Mouse (Mus musculus) lung, postnatal 14 days (tissue): Measurements from ENCODE around the gene Trim8.

ENCODE experiments used
- DNase-seq: peaks from one replicate; pipeline ENCODE4 v3.0.0; 2021

Trim8 gene

DNA sequence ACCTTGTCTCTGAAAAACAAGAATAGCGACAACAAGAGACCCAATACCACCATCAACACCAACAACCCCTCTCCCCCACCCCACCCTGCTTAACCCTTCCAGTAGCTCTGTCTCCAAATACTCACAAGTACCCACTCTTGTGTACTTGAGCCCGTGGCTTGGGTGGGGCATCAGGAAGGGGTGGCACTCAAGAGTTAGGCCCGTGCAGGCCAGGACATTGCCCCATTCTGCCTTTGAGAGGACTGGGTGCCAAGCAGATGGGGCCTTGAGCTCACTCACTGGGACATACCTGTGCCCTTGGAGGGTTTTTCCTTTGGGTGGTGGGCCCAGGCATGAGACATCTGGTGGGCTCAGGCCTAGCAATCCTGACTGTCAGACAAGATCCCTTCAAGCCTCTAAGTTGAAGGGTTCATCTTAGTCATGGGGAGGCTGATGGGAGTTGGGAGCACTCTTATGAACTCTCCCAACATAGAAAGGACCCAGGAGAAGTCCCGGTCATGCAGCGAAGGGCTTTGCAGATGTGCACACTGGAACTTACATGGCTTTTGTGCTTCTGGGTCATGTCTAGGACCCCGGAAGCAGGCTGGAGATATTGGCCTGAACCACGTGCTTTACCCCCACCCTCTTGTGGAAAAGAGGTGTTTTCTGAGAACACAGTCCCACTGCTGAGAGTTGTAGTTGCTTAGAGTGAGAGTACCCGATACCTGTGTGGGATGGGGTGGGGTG lies 4.3 kb downstream of the Trim8 start:
- peak; percentile 44 for DNase-seq

DNA sequence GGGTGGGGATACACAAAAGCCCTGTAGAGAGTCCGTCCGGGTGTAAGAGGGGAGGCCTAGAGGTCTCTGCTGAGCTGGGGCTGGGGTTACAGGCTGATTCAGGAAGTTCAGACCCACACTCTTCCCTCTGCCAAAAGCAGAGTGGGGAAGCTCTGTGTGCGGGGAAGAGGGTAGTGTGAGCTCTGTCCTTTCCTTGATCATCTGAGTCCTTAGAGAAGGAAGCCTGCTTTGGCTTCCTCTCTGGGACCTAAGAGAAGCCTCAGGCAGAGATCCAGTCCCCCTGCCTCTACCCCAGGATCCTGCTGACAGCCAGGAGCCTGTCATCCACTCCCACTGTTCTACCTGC lies 4.8 kb downstream of the Trim8 start:
- DNase-seq, result no peak

DNA sequence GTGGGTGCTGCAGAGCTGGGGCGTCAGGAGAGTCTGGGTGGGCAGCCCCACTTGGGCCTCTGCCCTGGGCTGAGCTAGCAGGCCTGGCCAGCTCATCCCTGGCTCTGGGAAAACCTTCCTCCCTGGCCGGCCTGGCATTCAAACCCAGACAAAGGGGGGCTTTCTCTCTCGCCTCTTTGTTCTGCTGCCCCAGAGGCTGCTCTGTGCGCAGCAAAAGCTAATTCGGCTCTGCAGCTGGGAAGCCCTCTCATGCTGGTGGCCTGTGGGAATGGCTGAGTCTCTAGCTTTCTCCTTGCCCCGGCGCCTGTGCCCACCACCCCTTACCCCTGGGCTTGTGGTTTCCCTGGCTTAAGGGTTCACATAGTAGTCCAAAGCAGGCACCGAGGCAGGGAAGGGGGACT lies 5.7 kb downstream of the Trim8 start:
- DNase-seq, result no peak

DNA sequence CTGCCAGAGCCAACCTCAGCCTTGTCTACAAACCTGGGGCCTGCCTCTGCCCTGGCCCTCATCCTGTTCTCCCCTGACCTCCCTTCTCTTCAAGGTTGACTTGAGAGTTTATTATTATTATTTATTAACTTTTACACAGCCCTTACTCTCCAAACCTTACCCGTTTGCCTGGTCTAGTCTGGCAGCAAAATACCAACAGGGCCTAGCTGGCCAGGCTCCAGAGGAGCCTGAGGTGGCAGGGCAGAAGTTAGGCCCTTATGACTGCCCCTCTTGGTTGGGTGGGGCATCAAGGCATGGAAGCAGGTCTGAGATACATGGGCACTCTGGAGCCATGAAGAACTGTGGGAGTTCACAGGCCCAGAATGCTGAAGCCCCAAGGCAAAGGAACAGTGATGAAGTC lies 6.3 kb downstream of the Trim8 start:
- DNase-seq, result no peak

DNA sequence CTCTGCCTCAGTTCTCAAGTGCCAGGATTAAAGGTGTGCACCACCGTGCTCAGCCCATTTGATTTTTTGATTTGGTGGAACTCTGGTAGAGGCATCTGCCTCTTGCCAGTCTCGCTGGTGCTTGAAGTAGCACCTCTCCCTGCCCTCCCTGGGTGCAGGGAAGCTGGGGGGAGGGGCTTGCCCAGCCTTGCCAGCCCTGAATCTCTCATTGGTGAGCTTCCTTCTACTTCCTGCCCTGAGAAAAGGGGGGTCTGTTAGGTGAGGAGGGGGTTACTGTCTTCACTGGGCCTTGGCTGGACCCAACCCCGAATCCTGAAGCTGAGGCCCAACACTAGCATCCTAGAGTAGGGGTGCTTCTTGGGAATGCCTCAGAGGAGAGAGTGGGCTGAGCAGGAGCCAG lies 7.2 kb downstream of the Trim8 start:
- DNase-seq, result no peak

DNA sequence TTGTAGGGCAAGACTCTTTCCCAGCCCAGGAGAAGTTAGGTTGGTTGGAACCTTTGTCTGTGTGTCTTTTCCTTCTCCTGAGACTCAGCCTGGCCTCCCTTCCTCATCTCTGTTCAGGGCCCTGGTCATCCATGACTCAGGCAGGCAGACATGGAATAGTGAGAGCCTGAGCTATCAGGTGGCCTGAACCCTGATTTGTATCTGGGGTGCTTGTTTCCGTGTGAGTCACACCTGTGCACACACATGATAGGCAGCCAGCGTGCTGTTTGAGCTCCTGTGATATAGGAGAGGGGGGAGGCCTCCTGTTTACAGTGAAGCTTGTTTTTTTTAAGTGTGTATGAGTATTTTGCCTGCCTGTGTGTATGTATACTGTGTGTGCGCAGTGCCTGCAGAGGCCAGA lies 7.7 kb downstream of the Trim8 start:
- no peak for DNase-seq

DNA sequence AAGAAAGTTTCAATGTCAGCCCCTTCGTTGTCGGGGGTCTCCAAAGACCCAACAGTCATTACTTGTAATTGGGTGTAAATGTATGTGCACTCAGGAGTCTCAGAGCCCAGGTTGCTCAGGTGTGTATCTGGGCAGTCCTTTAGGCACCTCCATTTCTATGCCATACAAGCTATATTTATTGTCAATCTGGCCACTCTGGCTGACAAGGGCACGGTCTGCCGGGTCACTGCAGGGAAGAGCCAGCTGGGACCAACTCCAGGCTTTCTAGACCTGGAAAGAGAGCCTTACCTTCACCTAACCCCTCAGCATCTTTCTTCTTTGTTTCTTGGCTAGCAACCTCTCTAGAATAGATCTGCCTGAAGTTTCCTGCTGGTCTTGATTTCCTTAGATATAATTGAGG lies 8.2 kb downstream of the Trim8 start:
- DNase-seq, result no peak

DNA sequence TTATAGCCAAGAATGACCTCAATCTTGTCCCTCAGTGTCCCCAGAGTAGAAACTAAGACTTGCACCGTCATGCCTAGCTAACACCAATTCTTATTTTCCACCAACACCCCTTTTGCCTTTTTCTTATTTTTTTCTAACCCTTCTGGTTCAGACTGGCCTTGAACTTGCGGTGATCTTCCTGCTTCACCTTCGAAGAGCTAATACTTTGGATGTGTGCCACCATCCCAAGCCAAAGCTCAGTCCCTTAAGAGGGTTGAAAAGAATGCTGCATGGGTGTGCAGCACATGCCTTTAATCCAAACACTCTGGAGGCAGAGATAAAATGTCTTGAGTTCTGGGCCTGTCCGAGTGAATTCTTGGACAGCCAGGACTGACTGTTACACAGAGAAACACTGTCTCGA lies 8.9 kb downstream of the Trim8 start:
- DNase-seq, result no peak

DNA sequence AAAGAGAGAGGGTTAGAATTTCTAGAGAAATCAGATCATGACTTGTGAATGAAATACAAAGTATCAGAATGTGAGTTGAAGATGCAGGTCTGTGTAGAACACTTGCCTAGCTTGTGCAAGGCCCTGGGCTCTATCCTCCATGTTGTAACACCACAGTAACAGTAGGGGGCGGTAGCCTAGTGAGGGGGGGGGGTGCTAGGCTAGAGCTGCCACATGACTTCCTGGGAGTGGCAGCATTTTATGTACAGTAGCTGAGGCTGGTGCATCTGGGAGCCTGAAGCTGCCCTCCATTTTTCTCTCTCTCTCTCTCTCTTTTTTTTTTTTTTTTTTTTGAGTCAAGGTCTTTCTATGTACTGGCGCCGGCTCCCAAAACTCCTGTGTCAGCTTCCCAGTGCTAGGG lies 9.3 kb downstream of the Trim8 start:
- no peak for DNase-seq

DNA sequence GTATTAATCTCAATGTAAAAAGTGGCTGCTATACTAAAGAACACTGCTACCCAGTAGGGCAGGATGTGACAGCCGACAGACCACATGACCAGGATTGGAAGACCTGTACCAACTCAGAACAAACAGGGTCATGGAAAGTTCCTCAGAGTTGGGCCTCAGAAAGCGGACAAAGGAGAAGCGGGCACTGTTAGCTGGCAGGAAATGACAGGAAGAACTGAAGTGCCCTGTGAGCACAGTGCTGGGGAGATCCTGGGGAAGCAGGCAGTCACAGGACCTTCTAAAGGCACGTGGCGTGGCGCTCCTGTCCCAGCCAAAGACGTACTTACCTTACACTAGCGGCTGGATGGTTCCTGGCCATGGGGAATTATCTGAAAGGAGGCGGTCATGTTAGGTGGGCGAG lies 9.8 kb downstream of the Trim8 start:
- DNase-seq, result peak; percentile 52

DNA sequence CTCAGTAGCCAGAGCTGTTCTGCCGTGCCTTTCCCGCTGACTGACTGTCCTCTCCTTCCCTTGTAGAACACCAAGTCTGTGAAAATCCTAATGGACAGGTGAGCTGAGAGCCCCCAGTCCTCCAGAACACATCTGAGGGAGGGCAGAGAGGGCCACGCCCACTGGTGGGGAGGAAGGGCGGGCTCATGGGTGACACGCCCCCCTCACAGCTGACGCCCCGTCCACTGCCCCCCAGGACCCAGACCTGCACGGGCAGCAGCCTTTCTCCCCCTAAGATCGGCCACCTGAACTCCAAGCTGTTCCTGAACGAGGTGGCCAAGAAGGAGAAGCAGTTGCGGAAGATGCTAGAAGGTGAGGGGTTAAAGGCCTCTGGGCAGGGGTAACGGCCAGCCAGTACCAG lies 12.9 kb downstream of the Trim8 start:
- DNase-seq, result no peak

DNA sequence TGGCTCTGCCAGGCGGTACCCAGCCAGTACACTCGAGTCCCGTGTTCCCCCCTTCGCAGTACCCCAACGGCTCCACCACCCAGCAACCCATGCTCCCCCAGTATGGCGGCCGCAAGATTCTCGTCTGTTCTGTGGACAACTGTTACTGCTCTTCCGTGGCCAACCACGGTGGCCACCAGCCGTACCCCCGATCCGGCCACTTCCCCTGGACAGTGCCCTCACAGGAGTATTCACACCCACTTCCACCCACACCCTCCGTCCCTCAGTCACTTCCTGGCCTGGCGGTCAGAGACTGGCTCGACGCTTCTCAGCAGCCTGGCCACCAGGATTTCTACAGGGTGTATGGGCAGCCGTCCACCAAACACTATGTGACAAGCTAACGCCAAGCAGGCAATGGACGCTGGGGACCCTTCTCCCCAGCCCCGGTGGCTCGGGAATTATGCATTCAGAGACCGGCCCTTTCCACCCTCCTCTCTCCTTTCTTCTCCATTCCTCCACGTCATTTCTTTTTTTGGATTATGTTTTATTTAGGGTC lies 13.9 kb downstream of the Trim8 start:
- DNase-seq, result no peak

DNA sequence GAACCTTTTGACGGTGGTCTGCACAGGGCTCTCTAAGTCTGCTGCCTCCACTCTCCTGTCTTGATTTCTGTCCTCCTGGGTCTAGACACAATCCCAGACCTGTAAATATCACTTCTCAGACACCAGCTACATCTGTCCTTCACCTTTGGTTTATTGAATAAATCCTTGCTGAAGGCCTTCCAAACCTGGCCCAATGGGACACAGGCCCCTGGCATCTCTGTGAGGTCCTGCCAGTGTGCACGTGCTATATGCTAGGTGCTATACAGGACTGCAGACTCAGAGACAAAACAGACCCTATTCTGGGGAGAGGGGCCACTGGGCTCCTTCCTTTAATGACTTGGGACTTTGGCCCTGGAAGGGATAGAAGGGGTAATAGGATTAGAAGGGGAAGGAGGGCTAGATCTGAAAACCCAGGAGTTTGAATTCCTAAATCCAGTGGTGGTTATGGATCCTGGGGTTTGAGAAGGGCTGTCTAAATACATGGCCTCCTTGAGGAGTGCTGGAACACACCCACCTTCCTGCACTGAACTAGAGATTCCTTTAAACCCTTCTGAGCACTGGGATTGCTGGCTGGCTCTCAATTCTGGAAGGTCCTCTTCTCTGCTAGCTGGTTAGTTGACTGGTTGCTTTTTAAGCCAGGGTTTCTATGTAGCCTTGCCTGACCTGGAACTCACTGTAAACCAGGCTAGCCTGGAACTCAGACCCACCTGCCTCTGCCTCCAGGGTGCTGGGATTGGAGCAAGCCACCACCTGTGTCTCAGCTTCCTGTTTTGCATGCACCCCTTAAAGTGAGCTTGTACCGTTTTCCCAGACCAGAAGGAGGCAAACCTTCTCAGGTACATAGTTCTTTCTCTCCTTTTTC lies 15.4 kb downstream of the Trim8 start:
- no peak for DNase-seq

DNA sequence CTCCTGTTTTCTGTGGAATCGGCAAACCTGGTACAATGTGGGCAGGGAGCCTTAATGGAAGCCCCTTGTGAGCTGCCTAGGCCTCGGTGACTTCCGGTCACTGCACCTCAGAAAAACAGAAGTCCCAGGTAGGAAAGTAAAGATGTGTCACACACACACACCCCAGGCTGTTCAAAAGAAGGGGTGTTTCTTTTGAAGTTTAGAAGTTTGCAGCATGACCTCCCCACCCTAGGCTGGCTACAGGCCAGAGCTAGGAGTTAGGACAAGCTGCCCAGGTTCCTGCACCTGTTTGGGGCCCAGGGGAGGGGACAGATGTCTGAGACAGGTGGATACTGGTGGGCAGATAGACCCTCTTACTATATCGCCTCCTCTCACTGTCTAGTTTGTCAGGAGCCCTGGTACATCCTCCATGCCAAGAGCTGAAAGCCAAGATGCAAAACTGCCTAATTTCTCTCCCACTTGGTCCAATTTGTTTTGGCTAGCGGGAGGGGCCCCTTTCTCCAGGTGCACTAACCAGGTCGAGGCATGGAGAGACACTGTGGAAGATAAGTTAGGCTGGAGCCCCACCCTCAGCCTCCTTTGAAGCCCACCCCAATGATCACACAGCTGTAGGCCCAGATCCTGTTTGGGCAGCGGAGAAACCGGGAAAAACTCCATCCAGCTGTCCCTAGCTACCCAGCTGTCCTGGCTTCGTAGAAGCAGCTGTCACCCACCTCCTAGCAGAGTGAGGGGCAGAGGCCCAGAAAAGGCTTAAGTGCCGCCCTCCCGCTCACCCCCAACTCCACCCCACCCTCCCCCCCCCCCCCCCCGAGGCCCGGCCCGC lies 16.2 kb downstream of the Trim8 start:
- DNase-seq, result no peak

DNA sequence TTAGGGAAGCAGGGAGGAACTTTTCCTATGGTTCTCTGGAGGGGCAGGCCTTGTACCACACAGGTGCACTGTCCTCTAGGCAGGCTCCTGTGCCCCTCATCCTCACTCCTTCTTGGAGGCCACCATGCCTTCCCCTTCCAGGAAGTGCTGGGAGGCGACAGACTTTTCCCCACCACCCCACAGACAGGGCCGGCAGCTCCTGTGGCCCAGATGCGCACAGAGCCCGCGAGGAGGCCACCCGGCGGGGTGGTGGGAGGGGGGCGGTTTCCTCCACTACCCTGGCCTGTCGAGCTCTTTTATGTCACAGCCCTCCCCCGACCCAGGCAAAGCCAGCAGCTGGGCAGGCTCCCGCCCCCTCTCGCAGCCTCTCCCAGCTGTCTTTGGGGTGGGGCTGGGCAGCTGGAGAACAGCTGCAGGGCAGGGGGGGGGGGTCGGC lies 16.9 kb downstream of the Trim8 start:
- peak; percentile 67 for DNase-seq

DNA sequence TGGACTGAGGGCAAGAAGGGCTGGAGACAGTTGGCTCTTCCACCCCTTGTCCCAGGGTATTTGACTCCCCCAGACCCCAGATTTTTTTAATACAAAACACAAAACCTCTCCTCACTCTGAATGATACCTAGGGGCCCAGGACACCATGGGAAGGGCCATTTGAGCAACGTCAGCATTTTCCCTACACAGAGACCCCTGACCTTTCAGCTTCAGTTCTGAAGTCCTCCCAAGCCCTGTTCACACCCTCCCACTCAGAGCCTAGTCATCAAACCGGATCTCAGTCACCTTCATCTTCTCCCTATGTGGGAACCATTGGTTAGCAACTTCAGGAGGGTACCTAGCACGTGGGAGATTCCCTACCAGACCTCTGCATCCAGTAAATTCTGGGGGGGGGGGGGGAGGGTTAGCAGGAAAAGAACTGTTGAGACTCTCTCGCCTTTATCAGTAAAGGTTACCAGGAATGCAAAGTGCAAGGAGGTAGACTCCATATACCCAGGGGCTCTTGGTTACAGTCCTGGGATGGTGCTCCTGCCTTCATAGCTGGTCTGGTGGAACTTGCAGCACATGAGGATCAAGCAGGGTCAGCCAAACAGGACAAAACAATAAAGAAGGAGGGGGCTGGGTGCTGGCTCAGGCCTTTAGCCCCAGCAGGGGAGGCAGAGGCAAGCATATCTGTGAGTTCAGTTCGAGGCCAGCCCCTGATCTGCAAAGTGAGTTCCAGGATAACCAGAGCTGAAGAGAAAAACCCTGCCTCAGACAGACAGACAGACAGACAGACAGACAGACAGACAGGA lies 17.5 kb downstream of the Trim8 start:
- no peak for DNase-seq

DNA sequence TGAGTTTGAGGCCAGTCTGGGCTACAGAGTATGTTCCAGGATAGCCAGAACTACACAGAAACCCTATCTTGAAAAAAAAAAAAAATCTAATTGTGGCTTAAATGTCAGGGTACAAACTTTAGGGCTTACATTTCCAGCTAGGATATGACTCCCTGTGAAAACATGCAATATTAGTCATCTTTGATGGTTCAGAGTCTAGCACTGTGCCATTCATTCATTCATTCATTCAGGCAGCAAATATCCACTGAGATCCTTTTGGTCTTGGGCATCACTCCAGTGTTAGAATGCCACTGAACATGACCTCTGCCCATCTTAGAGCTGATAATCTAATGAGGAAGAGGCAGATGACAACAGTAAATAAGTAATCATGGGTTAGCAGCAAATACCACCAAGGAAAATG lies 20.2 kb downstream of the Trim8 start:
- DNase-seq, result no peak

DNA sequence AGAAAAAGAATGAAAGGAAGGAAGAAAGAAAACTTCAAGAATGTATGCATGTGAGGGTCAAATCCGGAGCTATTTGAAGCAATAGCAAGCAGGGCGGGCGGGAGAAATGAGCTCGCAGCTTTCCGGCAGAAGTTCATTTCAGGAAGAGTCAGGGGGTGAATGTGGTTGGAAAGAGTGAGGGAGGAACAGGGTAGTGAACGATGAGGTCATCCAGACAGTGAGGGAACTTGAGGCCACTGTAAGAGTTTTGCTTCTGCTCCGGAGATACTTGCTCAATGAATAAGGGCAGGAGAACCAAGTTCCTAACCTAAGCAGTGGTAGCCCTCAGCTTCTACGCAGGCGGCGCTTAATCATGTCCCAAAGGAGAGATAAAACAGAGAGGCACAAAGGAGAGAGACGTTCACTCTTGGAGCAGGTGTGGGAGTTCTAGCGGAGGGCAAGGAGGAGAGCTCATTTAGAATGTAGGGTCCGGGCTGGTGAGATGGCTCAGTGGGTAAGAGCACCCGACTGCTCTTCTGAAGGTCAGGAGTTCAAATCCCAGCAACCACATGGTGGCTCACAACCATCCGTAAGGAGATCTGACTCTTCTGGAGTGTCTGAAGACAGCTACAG lies 21.0 kb downstream of the Trim8 start:
- DNase-seq, result no peak

DNA sequence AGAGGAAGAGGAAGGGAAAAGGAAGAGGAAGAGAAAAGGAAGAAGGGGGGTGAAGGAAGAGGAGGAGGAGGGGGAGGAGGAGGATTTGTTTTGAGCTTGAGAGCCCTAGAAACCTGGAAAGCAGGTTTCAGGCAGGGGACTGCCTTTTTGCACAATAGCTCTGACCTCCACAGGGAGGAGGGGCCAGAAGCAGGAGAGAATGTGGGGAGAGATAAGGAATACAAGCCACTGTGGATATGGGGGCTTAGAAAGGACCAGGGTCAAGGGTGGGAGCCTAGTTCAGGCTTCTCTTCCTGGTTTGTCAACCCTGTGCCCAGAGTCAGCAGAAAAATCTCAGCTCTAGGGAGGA lies 21.6 kb downstream of the Trim8 start:
- no peak for DNase-seq

DNA sequence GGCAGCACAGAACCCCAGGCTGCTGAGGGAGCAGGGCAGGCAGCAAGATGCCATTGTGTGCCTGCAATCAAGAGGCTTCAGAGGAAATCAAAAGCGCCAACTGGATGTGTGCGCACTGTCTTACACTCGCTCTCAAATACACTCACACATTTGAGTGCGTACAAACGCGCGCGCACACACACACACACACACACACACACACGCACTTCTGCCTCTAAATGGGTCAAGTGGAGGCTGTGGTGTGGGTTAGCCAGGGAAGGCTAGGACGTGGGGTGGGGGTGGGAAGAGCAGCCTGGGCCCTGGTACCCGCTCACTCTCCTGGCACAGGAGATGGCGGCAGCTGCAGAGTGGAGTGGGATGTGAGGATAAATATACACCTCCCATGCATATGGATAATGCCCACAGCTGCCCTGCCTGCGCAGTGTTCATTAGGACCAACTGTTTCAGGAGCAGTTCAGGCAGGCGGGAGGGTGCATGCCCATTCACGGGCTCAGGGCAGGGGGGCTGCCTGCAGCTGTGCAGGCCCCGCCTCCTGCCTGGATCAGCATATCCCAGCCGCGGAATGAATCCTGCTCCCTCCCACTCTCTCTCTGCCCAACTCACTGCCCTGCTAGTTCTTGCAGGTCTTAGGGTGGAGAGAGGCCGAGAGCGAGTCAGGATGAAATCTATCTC lies 22.1 kb downstream of the Trim8 start:
- peak; percentile 56 for DNase-seq

DNA sequence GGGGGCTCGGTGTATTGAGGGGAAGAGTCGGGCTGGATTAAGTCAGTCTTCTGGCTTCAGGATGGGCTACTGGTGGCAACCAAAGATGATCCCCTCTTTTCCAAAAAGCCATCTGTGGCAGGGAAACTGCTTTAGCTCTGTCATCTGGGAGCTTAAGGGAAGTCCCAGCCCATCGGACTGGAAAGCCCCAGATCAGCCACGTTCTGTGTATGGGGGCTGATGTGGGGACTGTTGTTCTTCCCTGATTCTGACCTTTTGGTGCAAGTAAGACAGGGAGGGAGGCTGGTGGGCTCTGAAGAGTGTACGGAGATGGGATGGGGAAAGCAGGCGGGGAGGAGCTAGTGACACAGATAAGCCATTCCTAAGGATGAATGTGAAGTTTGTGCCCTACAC lies 22.6 kb downstream of the Trim8 start:
- DNase-seq, result no peak
